Mouse (Mus musculus) gastrocnemius, postnatal 4 days (tissue): ENCODE results near the gene Slc12a6. TPM values are rescaled to one million over a fixed set of nuclear protein-coding genes. Genes with fewer than 3 reads are reported as not detected.

ENCODE experiments used
- DNase-seq, 2 experiments: peaks; one replicate each; pipeline ENCODE4 v3.0.0; 2021 to 2022; ENCODE audit warnings: low spot score in 2 of 2, mixed read lengths in 2 of 2
- total RNA-seq, 2 experiments: library from RNA; stranded (reverse); gene quantifications; 2 replicates each; pipeline ENCODE4 v1.2.3; 2021

Gene Slc12a6
- total RNA-seq, 2 experiments from 2014 or later = 41.1 to 50.6 TPM

- DNase-seq = no peak
Observed at GRCm38 (mm10) chr2:112315638-112316037, 50.0 kb downstream of the Slc12a6 start.

DNA sequence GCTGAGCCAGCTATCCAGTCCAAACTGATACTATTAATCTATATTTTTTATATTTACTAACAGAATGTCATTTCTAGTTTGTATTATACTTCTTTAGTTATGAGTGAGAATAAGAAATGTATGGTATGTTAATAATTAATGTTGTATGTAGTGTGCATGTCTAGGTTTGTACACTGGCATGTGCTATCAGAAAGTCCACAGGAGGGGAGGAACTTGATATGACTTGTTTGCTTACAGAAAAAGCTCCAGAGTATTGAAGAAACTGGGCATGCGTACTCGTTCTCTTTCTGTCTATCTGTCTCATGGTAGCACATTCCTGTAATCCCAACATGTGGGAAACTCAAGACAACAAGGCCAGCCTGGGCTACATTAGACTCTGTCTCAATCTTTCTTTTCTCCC lies 52.6 kb downstream of the Slc12a6 start:
- DNase-seq = no peak

- no peak for DNase-seq
Observed at GRCm38 (mm10) chr2:112318905-112319304, 53.3 kb downstream of the Slc12a6 start.

GRCm38 (mm10) chr2:112328069-112328777 lies 62.6 kb downstream of the Slc12a6 start:
- no peak for DNase-seq

- DNase-seq = no peak
Observed at GRCm38 (mm10) chr2:112332051-112332898, 66.7 kb downstream of the Slc12a6 start.

GRCm38 (mm10) chr2:112337211-112337610 lies 71.6 kb downstream of the Slc12a6 start:
- no peak for DNase-seq

- no peak for DNase-seq
Observed at GRCm38 (mm10) chr2:112339736-112340135, 74.1 kb downstream of the Slc12a6 start.

GRCm38 (mm10) chr2:112341117-112341516 lies 75.5 kb downstream of the Slc12a6 start:
- DNase-seq = no peak

DNA sequence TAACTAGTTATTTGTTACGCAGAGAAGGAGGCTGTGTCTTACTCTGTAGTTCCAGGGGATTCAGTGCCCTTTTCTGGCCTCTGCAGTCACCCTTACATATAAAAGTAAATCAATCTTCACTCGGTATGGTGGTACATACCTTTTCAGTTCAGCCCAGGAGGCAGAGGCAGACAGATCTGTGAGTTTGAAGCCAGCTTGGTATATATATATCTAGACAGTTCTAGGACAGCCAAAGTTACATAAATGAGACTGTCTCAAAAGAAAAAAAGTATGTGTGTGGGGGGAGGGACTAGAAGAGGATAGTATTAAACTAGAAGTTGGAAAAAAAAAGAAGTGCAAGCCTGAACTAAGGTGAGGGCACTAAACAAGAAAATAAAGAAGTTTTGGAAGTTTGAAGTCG lies 82.6 kb downstream of the Slc12a6 start:
- DNase-seq = no peak

GRCm38 (mm10) chr2:112353685-112354455 lies 88.2 kb downstream of the Slc12a6 start:
- no peak for DNase-seq

GRCm38 (mm10) chr2:112359611-112360010 lies 94.0 kb downstream of the Slc12a6 start:
- DNase-seq = no peak

DNA sequence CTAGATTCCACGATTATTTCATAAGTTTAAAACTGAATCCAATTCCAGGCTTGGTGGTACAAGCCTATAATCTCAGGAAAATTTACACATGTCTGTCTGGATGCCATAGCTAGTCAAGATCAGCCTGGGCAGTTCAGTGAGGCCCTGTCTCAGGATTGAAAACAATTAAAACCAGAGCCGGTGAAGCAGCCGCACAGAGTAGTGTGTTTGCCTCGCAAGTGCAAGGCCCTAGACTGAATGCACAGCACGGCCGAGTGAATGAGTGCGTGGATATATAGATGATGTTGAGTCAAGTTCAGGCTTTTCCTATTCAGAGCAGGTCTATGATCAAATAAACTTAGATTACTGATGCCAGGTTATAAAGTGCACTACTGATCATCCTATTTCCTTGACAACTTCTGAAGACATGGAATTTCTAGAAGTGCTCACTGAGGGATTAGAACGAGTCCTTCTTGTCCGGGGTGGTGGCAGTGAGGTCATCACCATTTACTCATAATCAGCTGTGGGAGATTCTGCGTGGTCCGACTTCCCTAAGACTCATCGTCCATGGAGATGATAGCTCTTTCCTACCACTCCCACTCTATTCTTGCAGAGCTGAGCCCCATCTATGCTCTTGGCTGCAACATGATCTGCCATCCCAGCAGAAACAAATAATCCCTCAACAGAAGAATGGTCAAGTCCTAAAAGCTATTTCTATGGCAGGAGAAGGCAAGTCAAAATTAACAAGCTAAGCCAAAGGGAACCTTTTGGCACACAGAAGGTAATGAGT lies 94.6 kb downstream of the Slc12a6 start:
- DNase-seq = no peak

- no peak for DNase-seq
Observed at GRCm38 (mm10) chr2:112360781-112361169, 95.2 kb downstream of the Slc12a6 start.

DNA sequence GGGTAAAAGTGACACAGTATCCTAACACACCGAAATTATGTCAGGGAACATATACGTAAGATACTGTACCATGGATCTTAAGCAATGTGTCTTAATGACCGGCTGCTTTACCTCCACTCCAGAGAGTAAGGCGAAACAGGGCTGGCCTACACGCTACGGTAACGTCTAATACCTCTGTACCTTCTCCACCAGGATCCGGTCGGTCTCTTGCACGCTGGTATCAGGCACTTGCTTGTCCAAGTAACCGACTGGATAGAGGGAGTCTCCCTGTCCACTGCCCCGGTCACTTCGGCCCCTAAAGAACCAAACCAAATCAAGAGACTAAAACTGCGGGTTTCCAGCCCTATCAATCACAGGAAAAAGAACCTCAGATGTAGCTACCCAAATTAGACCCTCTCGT lies 101.6 kb downstream of the Slc12a6 start:
- peak in 1 of 2 experiments; percentile 12 for DNase-seq

DNA sequence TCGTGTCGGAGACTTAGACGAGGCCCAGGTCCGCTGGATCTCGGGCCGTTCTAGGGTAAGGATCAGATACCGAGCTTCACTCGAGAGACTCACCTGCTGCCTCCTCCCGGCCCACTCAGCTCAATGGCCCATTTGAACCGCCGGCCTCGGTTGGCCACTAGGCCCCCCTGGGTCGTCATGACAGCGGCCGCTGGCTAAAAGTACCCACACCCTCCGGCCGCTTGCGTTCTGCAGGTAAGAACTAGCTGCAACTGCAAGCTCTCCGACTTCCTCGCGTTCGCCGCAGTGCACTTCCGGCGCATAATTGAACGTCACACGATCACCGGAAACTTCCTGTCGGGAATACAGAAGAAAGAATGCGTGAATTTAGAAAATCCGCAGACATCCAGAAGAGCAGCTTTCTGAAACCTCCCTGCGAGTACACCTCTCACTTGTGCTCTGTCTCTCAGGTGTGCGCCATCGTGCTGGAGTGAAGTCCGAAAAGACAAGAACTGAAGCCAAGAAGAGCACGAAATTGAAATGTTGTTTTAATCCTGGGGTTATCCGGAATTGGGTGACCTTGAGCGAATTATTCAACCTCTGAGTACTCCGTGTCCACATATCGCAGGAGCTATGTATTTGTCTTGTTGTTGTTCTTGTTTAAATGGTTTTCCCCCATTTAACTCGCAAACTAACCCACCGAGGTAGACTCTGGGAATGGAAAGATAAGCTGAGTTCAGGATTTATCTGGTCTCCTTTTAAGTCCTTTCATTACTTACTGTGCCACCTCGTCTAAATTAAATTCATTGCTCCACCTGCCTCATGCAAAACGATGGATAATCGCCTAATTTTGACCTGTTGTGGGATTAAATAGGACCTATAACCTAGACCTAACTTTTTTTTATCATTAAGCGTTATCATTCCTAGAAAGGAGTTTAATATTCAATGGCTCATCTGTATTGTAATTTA lies 102.4 kb downstream of the Slc12a6 start, which contains the start of gene Emc4:
TSS of gene Emc4 (minus strand) at position 302 of the 948 bp plus-strand sequence.
- DNase-seq = peak; percentile 79 to 91

GRCm38 (mm10) chr2:112369941-112370340 lies 104.3 kb downstream of the Slc12a6 start:
- DNase-seq = peak in 1 of 2 experiments; percentile 45

DNA sequence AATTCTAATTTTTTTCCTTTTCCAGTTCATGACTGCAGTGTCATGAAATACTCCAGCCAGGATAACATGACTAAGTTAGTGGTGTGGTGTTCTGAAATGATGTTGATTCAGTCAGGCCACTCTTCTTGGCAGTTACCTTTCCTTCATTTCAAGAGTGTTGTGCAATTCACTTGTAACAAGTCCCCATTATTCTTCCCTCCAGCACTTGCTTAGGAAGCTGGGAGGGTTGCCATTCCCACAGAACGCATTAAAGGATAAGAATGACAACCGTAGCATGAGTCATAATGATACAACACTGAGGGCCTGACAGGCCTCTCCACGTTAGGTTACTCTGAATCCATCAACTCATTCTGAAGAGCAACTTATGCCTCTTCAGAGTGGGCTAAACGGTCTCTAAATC lies 107.5 kb downstream of the Slc12a6 start:
- DNase-seq = no peak

- no peak for DNase-seq
Observed at GRCm38 (mm10) chr2:112374610-112375009, 109.0 kb downstream of the Slc12a6 start.
